Mouse (Mus musculus) retina, postnatal 7 days (tissue): ENCODE measurements around the gene Gart.

Experiments used
- DNase-seq: peaks from one replicate; pipeline ENCODE4 v3.0.0-alpha.2; 2012; ENCODE audit warnings: low read depth, low spot score

Gart gene

DNA sequence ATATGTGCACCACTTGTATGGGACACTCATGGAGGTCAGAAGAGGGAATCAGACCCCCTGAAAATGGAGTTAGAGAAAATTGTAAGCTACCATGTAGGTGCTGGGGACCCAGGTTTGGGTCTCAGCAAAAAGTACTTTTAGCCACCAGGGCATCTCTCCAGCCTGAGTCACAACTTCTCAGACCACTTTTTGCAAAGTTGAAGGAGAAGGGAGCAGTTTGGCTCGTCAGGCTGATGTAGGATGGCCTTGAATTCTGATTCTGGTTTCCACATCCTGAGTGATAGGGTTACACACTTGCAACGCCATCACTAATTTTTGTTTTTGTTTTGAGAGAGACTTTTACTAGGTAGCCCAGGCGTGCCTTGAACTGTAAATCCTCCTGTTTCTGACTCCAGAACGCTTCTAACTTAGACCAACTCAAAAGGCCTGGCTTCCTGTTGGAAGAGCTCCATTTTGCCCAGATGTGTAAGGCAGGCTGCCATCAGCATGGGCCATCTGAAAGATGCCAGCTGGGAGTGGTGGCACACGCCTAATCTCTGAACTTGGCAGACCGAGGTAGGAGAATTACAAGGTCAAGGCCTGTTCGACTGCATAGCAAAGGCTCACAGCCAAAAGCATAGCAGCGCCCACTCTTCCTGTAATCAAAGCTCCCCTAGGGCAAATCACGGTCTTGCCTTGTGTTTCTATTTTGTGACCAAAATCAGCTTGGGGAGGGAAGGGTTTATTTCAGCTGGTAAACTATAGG is 37.1 kb downstream of the Gart start:
- DNase-seq, result no peak

GRCm38 (mm10) chr16:91606958-91607357 is 39.8 kb downstream of the Gart start:
- DNase-seq, result no peak

- DNase-seq, result no peak
These were observed 41.6 kb downstream of the Gart start for GRCm38 (mm10) chr16:91605156-91605555.

DNA sequence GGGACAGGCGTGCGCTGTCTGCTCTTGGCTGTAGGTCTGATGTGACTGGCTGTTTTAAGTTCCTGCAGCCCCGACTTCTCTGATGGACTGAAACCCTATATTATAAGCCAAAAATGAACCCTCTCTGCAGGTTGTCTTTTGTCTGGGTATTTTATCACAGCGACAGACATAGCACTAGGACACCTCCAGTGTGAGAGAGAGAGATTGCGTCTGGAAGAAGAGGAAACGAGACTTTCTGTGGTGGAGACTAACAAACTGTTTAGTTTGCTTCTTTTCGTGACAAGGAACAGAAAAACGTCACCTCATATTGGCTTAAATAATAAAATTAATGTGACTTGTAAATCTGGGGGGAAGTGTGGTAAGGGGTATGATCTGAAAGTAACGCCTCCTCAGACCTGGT is 45.1 kb downstream of the Gart start:
- DNase-seq, result no peak

DNA sequence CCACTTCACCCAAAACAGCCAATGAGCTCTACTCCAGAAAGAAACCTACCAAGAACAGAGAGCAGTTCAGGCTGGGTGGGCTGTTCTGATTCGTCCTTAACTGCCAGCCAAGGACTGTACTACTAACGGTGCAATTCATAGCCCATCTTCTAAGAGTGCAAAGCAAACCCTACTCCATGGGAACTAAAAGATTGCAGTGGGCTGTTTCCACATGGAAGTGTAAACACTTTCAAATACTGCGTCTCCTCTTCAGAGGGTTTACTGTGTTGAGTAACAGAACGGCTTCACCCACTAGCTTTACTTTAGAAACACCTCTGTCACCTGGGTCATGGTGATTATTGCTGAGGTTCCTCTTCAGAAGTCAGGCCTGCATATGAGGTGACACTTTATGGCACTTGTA is 45.7 kb downstream of the Gart start:
- DNase-seq, result no peak

- DNase-seq, result no peak
These were observed 47.5 kb downstream of the Gart start for GRCm38 (mm10) chr16:91599242-91599641.

DNA sequence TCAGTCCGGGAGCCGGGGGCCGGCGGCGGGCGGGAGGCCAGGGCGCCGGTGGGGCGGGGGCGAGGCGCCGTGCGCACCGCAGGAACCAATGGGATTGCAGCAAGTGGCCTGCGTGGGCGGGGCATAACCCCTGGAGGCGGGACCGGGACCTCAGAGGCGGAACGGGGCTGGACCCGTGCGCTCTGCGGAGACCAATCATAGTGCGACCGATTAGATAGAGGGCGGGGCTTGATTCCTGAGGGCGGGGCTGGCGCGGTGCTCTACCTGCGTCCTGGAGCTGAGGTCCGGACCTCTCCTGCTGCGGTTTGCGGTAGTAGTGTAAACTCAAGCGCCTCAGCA is 49.1 kb downstream of the Gart start, which contains the start of gene Tmem50b:
TSS of gene Tmem50b (minus strand) at position 129 of the 339 bp plus-strand sequence.
- peak; percentile 95 for DNase-seq

DNA sequence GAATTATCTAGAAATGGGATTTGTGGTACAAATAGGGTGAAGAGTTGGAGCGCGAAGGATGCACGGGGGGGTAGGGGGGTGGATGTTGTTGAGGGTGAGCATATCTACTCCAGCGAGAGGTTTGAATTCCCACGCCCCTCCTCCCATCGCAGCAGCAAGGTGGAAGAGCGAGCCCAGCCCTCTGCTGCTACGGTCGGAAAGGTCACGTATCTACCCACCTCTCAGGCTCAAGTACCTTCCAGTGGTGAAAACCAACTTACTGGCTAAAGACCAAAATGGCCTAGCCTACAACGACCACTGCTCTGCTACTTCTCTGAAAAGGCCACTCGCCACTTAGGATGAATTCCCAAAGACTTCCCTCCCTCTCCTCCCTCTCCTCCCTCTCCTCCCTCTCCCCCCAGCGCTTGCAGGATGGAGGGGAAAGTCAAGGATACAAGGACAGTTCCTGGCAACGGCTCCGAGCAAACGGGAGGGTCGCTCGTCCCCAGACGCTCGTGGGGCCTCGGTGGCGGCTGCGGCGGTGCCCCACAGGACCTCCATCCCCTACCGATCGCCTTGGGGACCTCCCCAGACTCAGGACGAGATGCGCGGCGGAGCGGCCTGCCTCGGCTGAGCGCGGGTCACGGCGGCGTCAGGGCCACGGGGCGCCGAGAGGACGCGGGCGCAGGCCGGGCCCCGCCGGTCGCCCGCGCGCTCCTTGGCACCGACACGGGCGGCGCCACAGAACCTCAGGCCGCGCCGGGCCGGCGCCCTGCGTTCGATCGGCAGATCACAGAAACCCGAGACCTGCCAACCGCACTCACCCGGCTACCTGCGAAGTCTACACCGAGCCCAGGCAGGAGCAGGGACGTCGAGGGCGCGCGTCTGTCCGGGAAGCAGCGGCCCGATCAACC is 49.7 kb downstream of the Gart start:
- no peak for DNase-seq

- no peak for DNase-seq
These were observed 50.4 kb downstream of the Gart start for GRCm38 (mm10) chr16:91596397-91596778.

GRCm38 (mm10) chr16:91595076-91595475 is 51.7 kb downstream of the Gart start:
- no peak for DNase-seq

GRCm38 (mm10) chr16:91593262-91593661 is 53.5 kb downstream of the Gart start:
- DNase-seq, result no peak

DNA sequence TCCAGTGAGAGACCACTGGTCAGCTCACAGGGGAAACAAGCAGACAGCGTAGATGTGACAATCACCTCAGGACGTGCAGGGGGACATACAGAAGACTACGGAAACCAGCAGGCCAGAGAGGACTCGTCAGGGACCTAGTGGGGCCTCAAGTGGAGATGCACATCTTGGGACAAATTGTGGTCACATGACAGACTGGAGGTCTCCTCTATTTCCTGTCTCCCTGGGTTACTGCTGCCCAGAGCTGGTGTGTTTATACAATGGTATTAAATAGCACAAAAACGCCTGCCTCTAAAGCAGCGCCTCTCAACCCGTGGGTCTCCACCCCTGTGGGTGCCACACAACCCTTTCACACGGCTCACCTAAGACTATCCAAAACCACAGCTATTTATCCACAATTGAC is 54.6 kb downstream of the Gart start:
- no peak for DNase-seq

DNA sequence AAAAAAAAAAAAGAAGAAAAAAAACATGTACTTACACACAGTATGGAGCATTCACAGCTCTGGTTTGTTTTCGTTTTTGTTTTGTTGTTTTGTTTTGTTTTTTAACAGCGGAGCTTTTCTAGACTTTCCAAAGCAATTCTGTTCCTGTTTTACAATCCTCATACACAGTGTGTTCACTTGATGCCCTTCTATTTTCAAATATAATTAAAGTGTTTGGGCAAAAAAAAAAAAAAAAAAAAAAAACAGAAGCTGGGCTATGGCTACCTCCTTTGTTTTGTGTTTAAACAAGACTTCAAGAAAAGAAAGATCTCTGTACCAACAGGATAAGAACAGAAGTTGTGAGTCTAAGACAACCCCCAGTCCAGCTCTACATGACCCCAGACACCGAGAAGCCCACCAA is 58.0 kb downstream of the Gart start:
- DNase-seq, result no peak

DNA sequence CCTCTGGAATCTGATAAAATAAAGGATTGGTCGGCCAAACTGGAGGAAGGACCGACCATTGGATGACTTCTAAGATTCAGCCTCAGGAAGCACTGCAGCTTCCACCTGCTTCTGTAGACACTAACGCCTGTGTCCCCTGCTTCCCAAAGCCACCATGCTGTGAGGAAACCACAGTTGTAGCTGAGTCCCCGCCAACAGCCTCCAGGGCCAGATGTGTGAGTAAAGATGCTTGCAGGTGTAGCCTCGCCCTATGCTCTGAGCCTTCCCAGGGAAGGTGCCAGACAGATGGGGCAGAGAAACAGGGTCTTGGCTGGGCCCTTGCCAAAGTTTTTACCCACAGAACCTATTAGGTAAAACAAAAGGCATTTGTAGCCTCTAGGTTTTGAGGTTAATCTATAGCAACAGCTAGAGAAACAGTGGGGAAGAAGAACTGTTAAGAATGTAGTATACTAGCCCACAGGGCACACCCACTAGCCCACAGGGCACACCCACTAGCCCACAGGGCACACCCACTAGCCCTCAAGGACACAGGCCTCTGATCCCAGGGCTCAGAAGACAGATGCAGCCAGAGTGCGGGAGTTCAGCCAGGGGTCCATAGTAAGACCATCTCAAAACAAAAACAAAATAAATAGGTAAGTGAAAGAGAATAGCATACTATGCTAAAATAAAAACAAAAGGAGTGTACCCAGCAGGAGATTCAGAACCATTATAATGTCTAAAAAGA is 58.9 kb downstream of the Gart start:
- DNase-seq, result no peak

- no peak for DNase-seq
These were observed 60.5 kb downstream of the Gart start for GRCm38 (mm10) chr16:91586244-91586643.

GRCm38 (mm10) chr16:91585617-91586016 is 61.1 kb downstream of the Gart start:
- no peak for DNase-seq

DNA sequence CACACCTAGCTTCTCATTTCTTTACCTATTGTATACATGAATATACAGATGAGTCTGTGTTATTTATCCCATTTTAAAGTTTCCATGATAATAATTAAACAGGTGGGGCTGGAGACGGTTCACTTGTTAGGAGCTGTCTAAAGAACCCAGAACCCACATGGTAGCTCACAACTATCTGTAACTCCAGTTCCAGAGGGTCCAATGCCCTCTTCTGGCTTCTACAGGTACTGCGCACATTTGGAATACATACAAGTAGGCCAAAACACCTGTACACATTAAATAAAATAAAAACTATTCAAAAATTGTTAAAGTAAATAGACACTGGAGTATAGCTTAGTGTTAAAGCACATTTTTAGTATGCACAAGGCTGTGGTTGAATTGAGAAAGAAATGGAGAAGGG is 64.4 kb downstream of the Gart start:
- DNase-seq, result peak; percentile 23

GRCm38 (mm10) chr16:91578980-91579720 is 67.6 kb downstream of the Gart start:
- no peak for DNase-seq

DNA sequence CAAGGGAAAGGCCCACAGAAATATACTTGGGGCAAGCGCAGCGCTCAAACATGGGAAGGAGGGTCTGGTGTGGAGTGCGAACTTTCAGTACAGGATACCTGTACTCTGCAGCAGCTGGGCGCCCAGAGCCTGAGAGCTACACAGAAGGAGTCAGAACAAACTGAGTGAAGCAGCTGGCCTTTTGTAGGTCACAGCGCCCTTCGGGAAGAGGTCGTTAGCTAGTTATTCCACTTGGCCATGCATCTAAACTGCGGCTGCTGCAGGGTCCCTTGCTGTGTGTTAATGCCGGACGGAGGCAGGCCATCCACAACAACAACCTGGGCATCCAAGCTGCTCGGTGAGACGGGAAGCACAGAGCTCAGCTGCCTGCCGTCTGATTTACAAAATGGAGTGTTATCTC is 71.6 kb downstream of the Gart start:
- no peak for DNase-seq
